Mouse (Mus musculus): Measurements from ENCODE around the gene Dmpk. TPM values are rescaled to one million over a fixed set of nuclear protein-coding genes. Genes with fewer than 3 reads are reported as not detected.

Dmpk gene
- polyA plus RNA-seq, 1 experiment from 2014 or later: 36.0 TPM

Small RNA genes within 50 kb of the gene (microRNA-seq; reads per million reads assigned to microRNA genes)
- gene Mir3100: 1.1 reads per million

Other genes with a start within 250 kb of the Dmpk start
- 0.16 and 0.46 TPM in 2 replicates for gene Mill2, start 243.9 kb upstream of the Dmpk start, polyA plus RNA-seq (2014; fragmentation: Nextera tagmentation; extraction: Ambion mirVana)
- gene Pglyrp1, start 212.5 kb upstream of the Dmpk start, polyA plus RNA-seq (2014; fragmentation: Nextera tagmentation; extraction: Ambion mirVana): 0.93 and 1.8 TPM in 2 replicates
- 12.2 and 14.3 TPM in 2 replicates for gene Ccdc61, start 173.4 kb upstream of the Dmpk start, polyA plus RNA-seq (2014; fragmentation: Nextera tagmentation; extraction: Ambion mirVana)
- gene Nova2, start 158.0 kb upstream of the Dmpk start, polyA plus RNA-seq (2014; fragmentation: Nextera tagmentation; extraction: Ambion mirVana): 0.57 and 0.88 TPM in 2 replicates
- gene Nanos2, start 96.4 kb upstream of the Dmpk start, polyA plus RNA-seq (2014; fragmentation: Nextera tagmentation; extraction: Ambion mirVana): not detected in 2 replicates
- gene Mypop, start 92.6 kb upstream of the Dmpk start, polyA plus RNA-seq (2014; fragmentation: Nextera tagmentation; extraction: Ambion mirVana): 1.3 and 1.6 TPM in 2 replicates
- 14.8 and 17.8 TPM in 2 replicates for gene Irf2bp1, start 79.8 kb upstream of the Dmpk start, polyA plus RNA-seq (2014; fragmentation: Nextera tagmentation; extraction: Ambion mirVana)
- gene Foxa3, start 60.3 kb upstream of the Dmpk start, polyA plus RNA-seq (2014; fragmentation: Nextera tagmentation; extraction: Ambion mirVana): not detected in 2 replicates
- gene Sympk, start 59.5 kb upstream of the Dmpk start, polyA plus RNA-seq (2014; fragmentation: Nextera tagmentation; extraction: Ambion mirVana): 15.8 and 16.3 TPM in 2 replicates
- gene Rsph6a, start 29.2 kb upstream of the Dmpk start, polyA plus RNA-seq (2014; fragmentation: Nextera tagmentation; extraction: Ambion mirVana): not detected in 2 replicates
- 19.6 and 20.4 TPM in 2 replicates for gene Dmwd, start 7.6 kb upstream of the Dmpk start, polyA plus RNA-seq (2014; fragmentation: Nextera tagmentation; extraction: Ambion mirVana)
- gene Six5, start 10.7 kb downstream of the Dmpk start, polyA plus RNA-seq (2014; fragmentation: Nextera tagmentation; extraction: Ambion mirVana): 7.3 and 8.3 TPM in 2 replicates
- 1.2 TPM in 2 replicates for gene Gm4969, start 34.5 kb downstream of the Dmpk start, polyA plus RNA-seq (2014; fragmentation: Nextera tagmentation; extraction: Ambion mirVana)
- gene Fbxo46, start 36.0 kb downstream of the Dmpk start, polyA plus RNA-seq (2014; fragmentation: Nextera tagmentation; extraction: Ambion mirVana): 5.5 and 5.6 TPM in 2 replicates
- gene Qpctl, start 65.4 kb downstream of the Dmpk start, polyA plus RNA-seq (2014; fragmentation: Nextera tagmentation; extraction: Ambion mirVana): 7.0 and 7.8 TPM in 2 replicates
- 104 and 111 TPM in 2 replicates for gene Snrpd2, start 65.9 kb downstream of the Dmpk start, polyA plus RNA-seq (2014; fragmentation: Nextera tagmentation; extraction: Ambion mirVana)
- gene Gipr, start 82.3 kb downstream of the Dmpk start, polyA plus RNA-seq (2014; fragmentation: Nextera tagmentation; extraction: Ambion mirVana): 51.5 and 52.6 TPM in 2 replicates
- 8.3 and 9.5 TPM in 2 replicates for gene Eml2, start 92.6 kb downstream of the Dmpk start, polyA plus RNA-seq (2014; fragmentation: Nextera tagmentation; extraction: Ambion mirVana)
- gene Gpr4, start 128.7 kb downstream of the Dmpk start, polyA plus RNA-seq (2014; fragmentation: Nextera tagmentation; extraction: Ambion mirVana): 1.6 and 1.9 TPM in 2 replicates
- 36.5 and 38.6 TPM in 2 replicates for gene Opa3, start 144.5 kb downstream of the Dmpk start, polyA plus RNA-seq (2014; fragmentation: Nextera tagmentation; extraction: Ambion mirVana)
- gene Vasp, start 188.0 kb downstream of the Dmpk start, polyA plus RNA-seq (2014; fragmentation: Nextera tagmentation; extraction: Ambion mirVana): 66.1 and 68.9 TPM in 2 replicates
- 0.20 TPM in 1 of 2 replicates, not detected in the other for gene Ppm1n, start 196.2 kb downstream of the Dmpk start, polyA plus RNA-seq (2014; fragmentation: Nextera tagmentation; extraction: Ambion mirVana)
- 39.2 and 43.6 TPM in 2 replicates for gene Rtn2, start 198.8 kb downstream of the Dmpk start, polyA plus RNA-seq (2014; fragmentation: Nextera tagmentation; extraction: Ambion mirVana)
- gene Fosb, start 226.2 kb downstream of the Dmpk start, polyA plus RNA-seq (2014; fragmentation: Nextera tagmentation; extraction: Ambion mirVana): 0.22 TPM in 1 of 2 replicates, not detected in the other

All from heart, embryonic 14.5 days (tissue).